Mouse (Mus musculus) neural tube, embryonic 10.5 days (tissue): ENCODE results near the gene Tsnaxip1.
A peak's percentile ranks its signal among the peaks of the same experiment; 100 is the strongest.

Experiments
- DNase-seq: peaks from one replicate; pipeline ENCODE4 v3.0.0-alpha.2; 2017; ENCODE audit warnings: low spot score; ENCODE audit errors: extremely low spot score

Gene Tsnaxip1

DNA sequence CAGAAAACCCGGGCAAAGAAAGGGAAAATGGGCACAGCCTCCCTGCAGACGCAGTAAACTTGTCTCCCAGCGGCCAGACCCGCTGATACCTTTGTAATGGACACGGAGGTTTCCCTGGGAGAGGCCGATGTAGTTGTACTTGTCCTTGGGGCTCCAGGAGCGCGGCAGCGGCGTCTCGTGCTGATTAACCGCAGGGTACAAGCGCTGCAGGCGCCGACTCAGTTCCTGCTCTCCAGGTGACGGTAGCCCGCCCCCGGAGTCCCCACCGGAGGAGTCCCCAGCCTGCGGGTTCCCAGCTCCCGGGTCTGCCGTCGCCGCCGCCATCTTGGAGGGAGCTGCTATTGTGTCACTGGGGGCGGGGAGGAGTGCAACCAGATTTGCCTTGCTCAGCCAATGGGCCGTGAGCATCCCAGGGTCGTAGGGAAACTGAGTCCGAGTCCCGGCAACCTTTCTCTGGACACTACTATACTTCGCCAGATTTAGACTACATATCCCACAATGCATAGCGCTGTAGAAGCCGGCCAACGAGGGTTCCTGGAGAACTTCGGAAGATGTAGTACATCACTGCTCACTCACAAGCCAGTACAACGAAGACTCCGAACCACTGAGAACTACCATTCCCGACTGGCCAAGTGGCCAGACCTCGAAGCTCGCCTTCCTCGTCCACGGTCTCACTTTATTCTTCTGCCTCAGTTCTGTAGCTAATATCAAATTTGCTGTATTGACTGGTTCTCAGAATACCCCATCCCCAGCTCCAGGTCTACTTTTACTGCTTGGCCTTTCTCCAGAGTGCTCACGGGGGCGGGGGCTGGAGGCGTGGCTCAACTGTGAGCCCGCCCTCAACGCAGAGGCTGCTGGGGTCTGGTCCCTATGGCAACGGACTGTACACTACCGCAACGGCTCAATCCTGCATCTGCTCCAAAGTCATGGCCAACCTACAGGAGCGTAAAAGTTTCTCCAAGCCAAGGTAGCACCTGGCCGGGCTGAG lies at the start of gene Tsnaxip1, which contains the start of gene Ranbp10:
Gene Tsnaxip1 (plus strand): TSS at position 871 of the 988 bp plus-strand sequence.
Gene Ranbp10 (minus strand): TSS at position 490 of the 988 bp plus-strand sequence.
- DNase-seq, result peak; percentile 96

DNA sequence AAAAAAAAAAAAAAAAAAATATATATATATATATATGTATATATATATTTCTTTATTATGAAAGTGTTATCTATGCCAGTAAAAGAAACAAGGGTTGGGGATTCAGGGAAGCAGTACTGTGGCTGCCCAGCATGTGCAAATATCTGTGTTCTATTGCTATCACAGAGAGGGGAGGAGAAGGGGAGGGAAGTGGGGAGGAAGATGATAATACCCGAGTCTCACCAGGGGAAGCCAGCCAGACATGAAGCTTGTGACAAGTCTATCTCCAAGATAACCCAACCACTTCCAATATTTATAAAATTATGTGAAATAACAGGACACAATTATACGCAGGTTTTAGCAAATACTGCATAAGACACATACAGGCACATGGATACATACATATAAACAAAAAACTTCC lies 49.7 kb upstream of the Tsnaxip1 start:
- DNase-seq, result no peak

DNA sequence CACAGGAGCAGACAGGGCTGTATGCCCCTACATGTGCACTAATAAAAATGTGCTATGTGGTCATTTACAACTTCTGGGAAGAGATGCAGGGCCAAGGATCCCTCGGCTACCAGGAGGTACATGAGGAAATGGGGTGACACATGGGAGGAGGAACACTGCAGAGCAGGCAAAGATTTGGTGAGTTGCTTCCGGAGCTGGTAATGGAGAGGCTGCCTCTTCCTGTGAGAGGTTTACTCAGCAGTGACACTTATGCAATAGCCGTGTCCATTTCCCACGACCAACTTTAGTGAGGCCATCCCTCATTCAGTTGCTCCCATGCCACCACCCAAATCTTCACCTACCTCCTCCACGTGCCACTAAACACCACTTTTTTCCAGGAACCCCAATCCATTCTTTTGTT lies 47.2 kb upstream of the Tsnaxip1 start:
- no peak for DNase-seq

DNA sequence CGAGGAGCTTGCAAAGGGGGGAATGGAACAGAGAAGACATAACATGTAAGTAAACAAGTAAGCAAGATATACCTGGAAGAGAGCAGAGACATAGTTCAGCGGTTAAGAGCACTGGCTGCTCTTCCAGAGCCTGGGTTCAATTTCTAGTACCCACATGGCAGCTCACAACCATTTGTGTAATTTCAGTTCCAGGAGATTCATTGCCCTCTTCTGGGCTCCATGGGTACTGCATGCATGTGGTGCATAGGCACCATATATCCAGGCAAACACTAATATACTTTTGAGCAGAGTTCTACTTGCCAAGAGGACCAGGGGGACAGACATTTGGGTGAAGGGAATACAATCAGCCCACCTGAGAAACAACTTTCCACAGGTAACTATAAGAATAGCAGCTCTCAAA lies 39.3 kb upstream of the Tsnaxip1 start:
- DNase-seq, result peak; percentile 60

DNA sequence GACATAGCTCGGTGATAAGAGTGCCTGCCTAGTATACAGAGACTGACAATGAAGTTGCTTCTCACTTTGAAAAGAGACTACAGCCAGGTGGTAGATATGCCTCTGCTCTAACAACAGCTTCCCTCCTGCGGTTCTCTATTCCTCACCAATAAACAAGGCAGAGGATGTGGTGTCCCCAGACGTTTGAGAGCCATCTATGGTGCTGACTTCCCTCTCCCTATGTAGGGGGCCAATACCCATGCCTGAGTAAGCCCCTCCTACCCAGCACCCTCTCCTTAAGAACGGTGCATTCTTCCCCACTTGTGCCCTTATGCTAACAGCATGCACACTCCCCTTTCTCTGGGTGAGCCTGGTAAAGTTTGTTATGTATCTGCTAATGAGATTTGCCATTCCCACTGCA lies 38.6 kb upstream of the Tsnaxip1 start:
- DNase-seq, result no peak

DNA sequence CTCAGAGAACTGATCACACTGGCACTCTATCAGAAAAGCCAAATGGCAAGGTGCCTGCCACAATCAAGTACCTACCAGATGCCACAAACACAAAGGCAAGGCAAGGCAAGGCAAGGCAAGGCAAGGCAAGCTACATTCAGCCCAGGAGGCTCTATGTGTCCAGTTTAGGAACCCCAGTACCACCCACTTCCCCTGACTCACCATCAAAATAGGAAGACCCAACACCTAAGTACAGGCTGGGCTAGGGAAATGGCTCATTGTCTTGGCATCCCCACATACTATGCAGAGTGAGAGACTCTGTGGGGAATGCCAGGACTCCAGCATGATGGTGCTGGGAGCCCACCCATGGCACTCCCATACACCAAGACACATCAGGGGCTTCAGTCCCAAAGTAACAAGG lies 37.9 kb upstream of the Tsnaxip1 start:
- no peak for DNase-seq

DNA sequence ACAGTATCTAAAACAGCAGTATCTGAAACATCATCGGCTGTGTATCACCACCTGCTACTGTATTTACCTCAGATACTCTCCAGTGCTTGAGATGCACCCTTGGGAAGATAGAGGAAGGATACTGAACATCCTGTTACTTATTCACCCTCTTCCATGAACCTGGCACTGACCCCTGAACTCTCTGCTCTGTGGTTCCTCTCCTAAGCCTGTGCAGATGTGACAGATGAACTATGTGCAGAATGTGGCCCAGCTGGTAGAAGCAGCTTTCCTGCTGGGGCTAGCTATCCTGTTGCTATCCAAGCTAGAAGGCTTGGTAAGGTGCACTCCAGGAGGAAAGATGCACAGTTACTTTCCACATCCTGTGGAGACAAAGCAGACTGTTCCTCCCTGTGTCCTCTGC lies 34.2 kb upstream of the Tsnaxip1 start:
- no peak for DNase-seq

DNA sequence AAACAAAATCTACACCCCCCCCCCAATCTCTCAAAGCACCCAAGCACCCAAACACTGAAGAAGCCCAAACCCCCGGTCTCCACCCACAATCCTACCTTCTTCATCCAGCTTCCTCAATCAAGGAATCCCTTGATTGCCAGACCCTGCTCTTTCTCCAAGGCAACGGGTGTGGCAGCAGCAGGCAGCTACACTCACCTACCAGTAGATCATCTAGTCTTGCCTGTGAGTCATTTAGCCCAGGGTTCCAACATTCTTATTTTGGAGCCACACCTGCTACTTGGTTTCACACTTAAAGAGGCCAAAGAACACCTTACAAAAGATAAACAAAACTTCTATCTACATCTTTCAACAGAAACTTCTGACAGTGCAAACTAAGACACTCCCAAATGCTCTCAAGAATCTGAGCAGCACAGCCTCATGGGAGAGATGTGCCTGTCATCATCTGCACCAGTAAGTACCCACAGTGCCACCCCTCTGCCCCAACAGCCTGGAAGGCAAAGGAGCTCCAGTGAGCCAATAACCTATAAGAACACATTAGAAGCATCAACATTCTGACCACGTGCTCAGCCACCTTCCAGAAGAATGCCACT lies 33.4 kb upstream of the Tsnaxip1 start:
- DNase-seq, result no peak

DNA sequence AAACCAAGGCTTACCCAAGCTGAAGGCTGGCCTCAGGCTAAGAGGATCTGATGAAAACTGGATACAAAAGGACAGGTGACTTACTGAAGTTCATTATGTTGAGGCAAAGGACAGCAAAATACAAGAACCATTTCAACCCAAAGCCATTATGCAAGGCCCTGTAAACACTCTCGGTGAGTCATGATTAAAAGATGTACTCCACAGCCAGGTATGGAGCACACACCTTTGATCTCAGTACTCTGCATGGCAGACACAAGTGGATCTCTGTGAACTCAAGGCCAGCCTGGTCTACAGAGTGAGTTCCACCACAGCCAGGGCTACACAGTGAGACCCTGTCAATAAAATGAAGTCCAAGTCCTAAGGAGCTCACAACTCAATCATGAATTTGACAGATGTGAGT lies 31.7 kb upstream of the Tsnaxip1 start:
- no peak for DNase-seq

DNA sequence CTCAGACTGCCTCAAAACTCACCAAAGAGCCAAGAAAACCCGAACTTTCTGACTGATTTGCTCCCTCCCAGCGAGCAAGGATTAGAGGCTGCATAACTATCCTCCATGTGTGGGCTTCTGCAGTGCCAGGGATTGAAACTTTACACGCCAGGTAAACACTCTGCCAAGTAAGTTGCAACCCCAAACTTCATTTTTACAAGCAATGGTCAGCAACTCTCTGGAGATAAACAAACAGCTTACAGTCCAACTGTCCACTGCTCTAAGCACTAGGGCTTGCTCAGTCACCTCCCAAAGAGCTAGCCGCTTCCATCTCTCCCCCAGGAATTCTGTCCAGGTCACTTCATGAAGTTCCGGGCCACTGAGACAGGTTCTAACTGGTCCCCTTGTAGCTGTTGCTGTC lies 29.1 kb upstream of the Tsnaxip1 start:
- DNase-seq, result no peak

DNA sequence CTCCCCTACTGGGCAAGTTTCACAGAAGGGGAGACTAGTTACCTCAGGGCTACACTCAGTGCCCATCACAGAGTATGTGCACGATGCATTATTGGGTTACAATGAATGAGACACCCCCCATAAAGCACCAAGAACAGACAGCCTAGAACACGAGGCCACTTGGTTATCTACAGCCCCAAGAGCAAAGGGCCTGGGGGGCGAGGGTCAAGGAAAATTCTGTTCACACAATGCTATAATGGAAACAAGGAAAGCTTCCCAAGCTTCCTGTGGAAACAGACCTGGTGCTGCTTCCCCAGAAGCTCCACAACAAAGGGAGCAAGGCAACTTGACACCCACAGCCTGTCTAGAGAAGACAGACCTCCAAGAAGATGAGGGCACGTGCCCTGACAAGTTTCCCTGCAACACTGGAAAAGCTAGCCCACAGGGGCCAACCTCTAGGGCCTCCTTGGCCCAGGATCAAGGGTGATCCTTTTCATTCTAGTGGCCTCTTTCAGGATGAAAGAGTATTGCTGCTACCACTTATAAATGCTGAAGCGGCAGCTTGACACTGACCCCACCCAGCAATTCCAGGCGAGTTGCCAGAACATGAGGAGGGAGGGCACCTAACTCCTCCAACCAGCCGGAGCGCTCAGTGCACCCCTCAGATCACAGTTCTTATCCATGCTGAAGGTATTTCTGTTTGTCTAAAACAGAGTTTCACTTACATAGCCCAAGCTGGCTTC lies 28.3 kb upstream of the Tsnaxip1 start:
- no peak for DNase-seq

DNA sequence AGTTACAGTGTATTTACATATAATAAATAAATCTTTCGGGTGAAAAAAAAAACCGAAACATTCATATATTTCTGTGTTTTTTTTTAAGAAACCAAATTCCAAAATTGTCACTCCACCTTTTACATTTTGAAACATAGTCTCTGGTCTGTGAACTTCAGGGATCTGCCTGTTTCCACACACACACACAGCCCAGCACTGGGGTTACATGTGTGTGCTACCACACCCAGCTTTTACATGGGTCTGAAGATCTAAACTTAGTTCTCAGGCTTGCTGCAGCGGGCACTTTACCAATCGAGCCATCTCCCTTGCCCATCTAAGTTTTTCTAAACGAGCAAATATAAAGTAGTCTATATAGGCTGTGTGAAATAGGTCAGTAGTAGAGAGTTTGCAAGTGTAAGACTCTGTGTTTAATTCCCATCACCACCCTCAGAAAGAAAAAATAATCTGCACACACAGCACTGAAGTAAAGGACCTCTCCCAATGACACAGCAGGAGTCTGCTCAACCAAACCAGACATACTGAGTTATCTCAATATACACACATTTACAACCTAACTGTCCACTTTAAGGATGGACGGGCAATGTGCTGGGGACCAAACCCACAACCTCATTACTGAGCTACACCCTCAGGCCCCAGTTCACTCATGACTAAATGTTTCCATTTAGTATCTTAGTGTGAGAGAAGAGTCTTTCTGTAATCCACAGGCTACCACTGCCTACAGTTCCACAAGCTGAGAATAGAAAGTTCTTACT lies 26.2 kb upstream of the Tsnaxip1 start:
- DNase-seq, result no peak

DNA sequence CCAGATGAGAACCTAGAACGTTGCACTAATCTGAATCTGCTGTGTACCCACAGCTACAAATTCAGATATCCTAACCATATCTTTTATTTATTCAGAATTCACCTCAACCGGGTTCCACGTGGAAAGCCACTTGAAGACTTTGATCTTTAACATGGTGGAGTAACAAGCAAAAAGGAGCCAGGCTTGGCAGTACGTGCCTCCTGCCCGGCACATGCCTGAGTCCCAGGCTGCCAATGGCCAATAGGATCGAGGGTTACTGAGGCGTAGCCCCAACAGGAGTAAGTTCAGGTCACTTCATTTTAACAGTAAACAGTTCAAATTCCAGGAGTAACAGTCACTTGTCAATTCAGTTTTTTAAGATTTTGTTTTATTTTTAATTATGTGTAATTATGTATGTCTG lies 22.7 kb upstream of the Tsnaxip1 start:
- DNase-seq, result no peak

DNA sequence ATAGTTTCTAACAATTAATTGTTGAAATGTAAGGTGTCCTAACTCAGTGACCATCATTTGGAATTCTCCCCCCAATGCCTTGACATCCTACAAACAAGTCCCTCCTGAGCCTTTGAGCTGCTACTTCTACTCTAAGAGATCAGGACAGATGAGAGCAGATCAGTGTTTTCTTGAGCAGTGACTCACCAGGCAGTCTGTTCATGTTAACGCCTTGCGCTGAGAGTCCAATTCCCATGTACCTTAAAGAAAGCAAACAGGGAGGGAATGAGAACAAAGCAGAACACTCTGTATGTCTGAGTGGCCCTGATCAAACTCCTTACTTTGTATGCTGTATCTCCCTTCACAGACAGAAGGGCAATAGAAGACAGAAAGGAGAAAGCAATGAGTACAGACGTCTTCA lies 22.2 kb upstream of the Tsnaxip1 start:
- no peak for DNase-seq

DNA sequence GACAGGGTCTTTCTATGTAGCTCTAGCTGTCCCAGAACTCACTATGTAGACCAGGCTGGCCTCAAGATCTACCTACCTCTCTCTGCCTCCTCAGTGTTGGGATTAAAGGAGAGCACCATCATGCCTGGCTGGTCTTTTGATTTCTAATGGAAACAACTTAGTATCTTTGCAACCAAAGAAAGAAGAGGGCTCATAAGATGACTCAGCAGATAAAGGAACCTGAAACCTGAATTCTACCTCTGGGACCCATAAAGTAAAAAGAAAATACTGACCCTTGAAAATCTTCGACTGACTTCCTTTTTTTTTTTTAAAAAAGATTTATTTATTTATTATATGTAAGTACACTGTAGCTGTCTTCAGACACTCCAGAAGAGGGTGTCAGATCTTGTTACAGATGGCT lies 21.6 kb upstream of the Tsnaxip1 start:
- DNase-seq, result no peak

DNA sequence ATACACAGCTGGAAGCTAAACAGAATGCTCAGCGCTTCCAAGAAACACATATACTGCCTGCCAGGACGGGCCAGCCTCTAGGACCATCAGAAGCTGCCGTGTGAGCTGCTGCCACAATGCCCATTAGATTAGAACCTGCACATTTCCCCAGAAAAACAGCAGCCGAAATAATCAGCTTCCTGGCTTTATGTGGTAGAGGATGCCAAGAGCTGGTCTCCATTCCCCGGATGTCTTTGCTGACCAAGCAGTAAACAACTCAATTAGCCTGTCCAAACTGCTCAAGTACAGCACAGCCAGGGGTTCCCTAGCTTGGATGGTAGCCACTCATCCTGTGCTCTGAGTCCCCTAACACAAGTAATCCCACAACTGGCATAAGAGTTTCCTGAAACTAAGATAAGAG lies 19.8 kb upstream of the Tsnaxip1 start:
- DNase-seq, result no peak

DNA sequence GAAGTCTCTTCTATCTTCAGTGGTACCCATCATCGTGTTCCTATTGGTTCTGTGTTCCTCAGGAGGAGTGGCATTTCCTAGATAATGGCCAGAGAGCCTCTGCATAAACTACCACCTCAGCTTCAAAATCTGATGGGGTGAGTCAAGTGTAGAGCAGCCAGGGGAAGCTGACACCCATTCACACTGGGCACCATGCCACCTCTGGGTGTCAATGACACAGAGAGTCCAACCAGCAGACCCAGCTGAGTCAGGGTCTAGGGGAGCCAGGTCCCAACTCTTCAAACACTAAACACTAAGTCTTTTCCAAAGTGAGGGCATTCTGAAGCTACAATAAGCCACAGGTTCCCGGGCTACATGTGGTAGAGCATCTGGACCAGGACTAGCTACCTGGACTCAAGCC lies 19.1 kb upstream of the Tsnaxip1 start:
- DNase-seq, result no peak

DNA sequence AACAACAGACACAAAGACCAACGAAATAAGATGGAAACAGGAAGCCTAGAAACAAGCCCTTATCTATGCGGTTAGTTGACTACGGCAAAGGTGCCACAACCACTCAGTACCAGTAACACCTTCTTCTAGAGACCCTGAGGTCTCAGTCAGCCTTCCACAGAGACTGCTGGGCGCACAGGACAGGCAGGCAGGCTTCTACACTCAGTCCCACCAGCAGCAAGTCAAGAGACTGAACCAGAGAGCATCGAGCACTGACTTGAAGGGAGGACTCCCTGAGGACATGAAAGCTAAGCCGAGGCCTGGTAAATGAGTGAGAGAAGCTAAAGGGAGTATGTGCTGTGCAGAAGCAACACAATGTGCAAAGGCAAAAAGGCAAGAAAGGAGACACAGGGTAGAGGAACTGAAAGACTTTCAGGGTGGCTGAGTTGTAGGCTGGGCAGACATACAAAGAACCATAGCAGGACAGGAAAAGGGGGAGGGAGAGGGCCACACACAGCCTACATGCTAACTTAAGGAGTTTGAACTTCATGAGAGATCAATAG lies 17.2 kb upstream of the Tsnaxip1 start:
- no peak for DNase-seq

DNA sequence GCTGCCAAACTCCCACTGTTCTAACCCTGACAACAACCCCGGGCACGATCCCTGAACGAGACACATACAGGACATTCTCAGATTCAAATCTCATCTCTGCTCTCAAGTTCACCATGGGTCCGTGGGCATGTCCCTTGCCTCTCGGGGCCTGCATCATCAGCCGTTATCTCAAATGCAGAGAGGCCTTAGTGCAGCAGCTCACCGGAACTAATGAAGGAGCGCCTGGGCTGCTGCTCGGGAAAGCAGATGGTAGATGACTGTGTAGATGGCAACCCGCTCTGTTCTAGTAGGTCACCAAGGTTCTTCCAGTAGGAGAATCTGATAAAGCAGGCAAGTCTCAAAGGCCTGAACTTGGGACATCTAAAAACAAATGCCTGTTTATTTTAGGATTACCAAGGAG lies 16.5 kb upstream of the Tsnaxip1 start:
- no peak for DNase-seq

DNA sequence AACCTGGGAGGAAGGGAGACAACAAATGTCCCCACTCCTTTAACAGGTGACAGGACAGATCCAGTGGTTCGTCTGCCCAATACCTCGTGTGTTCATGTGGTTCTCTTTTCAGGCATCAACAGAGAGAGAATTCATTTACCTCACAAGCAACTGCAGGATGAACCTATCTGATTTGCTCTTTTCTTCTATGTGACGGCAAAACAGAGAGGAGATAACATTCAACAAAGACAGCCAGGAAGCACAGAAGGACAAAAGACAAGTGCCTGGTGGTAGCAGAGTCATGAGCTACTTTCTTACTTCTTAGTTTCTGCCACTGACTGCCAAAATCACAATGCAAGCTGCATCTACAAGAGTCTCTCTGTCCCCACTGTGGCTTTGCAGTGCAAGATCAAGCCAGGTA lies 16.0 kb upstream of the Tsnaxip1 start:
- no peak for DNase-seq

DNA sequence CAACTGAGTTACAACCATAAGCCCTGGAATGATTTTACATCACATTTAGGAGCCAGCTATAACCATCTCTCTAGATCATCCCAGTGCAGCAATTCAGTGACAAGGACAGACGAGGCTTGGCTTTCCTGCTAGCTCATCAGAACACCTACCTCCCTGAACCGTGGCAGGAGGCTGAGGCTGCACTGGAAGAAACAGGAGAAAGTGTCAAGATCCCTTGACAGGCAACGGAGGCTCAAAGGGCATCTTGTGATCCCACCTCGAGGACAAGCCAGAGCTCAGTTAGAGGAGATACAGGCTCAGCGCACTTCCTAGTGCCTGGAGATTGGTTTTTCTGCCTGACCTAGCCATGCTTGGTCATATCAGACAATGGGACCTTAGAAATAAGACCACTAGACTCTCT lies 15.0 kb upstream of the Tsnaxip1 start:
- DNase-seq, result no peak
